Mouse (Mus musculus) kidney, embryonic 16.5 days (tissue): ENCODE data around the gene Map2k6. TPM values are rescaled to one million over a fixed set of nuclear protein-coding genes. Genes with fewer than 3 reads are reported as not detected.
"Not testable (repeated sequence)": the region's sequence is repeated elsewhere in the genome, so short reads cannot be mapped to it uniquely, and the experiment has no call there.

ENCODE experiments used
- ATAC-seq: fragments of 200-750 bp; cut with Nextera tagmentation; 2 replicates; pipeline ENCODE4 v1.8.0; 2017; ENCODE audit warnings: moderate TSS enrichment; ENCODE audit not compliant: low FRiP score, low TSS enrichment
- H3K27ac ChIP-seq: fragments of 300-500 bp; sonication (generic); 2 replicates; pipeline ENCODE4 v1.5.1; 2014; ENCODE audit warnings: low read length
- H3K27me3 ChIP-seq: fragments of 300-500 bp; sonication (generic); 2 replicates; pipeline ENCODE4 v1.6.1; 2014; ENCODE audit warnings: low read length, control low read depth, mixed read lengths; ENCODE audit not compliant: insufficient read depth
- H3K36me3 ChIP-seq: fragments of 300-500 bp; sonication (generic); 2 replicates; pipeline ENCODE4 v1.6.1; 2014; ENCODE audit warnings: low read length, control low read depth, mixed read lengths; ENCODE audit not compliant: insufficient read depth
- H3K4me1 ChIP-seq: fragments of 300-500 bp; sonication (generic); 2 replicates; pipeline ENCODE4 v1.6.1; 2014; ENCODE audit warnings: low read length, control low read depth, mixed read lengths; ENCODE audit not compliant: insufficient read depth
- H3K4me2 ChIP-seq: fragments of 300-500 bp; sonication (generic); replicated peaks from 2 replicates; pipeline ENCODE4 v1.6.1; 2014; ENCODE audit warnings: low read depth, low read length
- H3K4me3 ChIP-seq: fragments of 300-500 bp; sonication (generic); 2 replicates; pipeline ENCODE4 v1.5.1; 2014; ENCODE audit warnings: mild to moderate bottlenecking, low read length
- H3K9ac ChIP-seq: fragments of 300-500 bp; sonication (generic); replicated peaks from 2 replicates; pipeline ENCODE4 v1.6.1; 2014; ENCODE audit warnings: low read length
- H3K9me3 ChIP-seq: fragments of 300-500 bp; sonication (generic); 2 replicates; pipeline ENCODE4 v1.6.1; 2016; ENCODE audit warnings: low read length, control low read depth
- WGBS: fragments of 180-500 bp; shearing (Covaris S2); extraction: QIAGEN DNeasy Blood & Tissue Kit; methylation state at CpG from one replicate; pipeline ENCODE4 v1.1.7; 2014; 5-methylcytosine and 5-hydroxymethylcytosine counted together
- polyA plus RNA-seq: library from polyadenylated mRNA; unstranded; fragments of >200 nt; fragmentation: Nextera tagmentation; extraction: Ambion mirVana; gene quantifications from 2 replicates; pipeline ENCODE4 v1.2.1, GENCODE M21; 2015

Map2k6 gene
- polyA plus RNA-seq = 23.2 and 23.8 TPM in 2 replicates

DNA sequence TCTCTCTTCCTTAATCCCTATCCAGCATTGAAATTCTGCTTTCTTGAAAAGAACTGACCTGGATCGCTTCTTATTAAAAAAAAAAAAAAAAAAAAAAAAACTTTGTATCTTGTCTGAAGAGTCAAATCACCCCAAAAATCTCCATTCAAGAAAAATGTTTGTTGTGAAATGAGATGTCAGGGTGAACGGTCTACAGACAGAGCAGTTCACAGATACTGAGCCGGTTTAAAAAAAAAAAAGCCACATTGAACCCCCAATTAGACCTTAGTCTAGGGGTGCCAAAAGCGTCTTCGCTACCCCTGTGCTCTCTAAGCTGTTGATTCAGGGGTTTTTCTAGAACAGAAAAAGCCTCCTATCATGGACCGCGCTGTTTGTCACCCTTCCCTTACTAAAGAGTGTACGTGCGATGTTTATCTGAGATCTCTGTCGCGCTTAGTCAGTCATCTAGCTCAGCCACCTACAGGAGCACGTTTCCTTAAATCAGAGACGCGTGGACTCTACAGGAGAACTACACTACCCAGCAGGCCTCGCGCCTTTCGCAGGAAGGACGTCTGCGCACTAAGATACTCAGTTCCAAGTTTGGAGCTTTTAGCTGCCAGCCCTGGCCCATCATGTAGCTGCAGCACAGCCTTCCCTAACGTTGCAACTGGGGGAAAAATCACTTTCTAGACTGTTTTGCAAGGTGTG lies at the start of gene Map2k6:
Gene Map2k6 (plus strand): TSS at position 570 of the 687 bp plus-strand sequence.
- ATAC-seq = peak; percentile 97
- peak within 1 kb of the TSS; percentile 73 for H3K4me2 ChIP-seq
- 11% methylated on average over 20 of the region's 20 CpGs for WGBS

DNA sequence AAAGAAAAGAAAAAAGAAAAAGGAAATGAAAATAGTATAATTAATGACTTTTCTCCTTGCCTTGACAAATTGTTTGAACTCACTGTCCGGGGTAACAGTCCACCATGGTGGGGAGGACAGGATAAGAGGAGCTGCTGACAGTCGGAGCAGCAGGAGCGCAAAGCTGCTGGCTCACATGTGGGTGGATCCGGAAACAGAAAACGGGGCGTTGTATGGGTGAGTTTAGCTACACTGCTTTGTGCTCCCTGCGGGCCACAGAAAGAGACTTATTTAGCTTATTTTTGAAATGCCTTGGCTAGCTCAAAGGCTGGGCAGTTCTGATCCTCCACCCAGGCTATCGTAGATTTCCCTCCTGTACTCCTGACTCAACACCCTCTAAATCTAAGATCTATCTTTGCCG lies 44.7 kb upstream of the Map2k6 start:
- H3K36me3 ChIP-seq = no peaks in the 10 kb centered on the region
- H3K4me3 ChIP-seq = no peak overlapping the region
- 56% methylated on average over 9 of the region's 9 CpGs for WGBS
- no peaks in the 10 kb centered on the region for H3K27me3 ChIP-seq
- H3K9me3 ChIP-seq = no peaks in the 10 kb centered on the region
- no peak overlapping the region for H3K4me2 ChIP-seq
- no peak for ATAC-seq
- no peak overlapping the region for H3K9ac ChIP-seq
- no peak overlapping the region for H3K27ac ChIP-seq
- no peaks in the 10 kb centered on the region for H3K4me1 ChIP-seq

More for the DNA sequence above, at the start of gene Map2k6:
- H3K9ac ChIP-seq = peak within 1 kb of the TSS; percentile 56
- 0 out of 2 replicates have a peak within 1 kb of the TSS, but pooled peaks have one; percentile 16 for H3K27ac ChIP-seq
- H3K36me3 ChIP-seq = no peaks in the 10 kb centered on the region
- peak within 1 kb of the TSS; percentile 65 for H3K4me3 ChIP-seq
- H3K27me3 ChIP-seq = no peaks in the 10 kb centered on the region
- H3K4me1 ChIP-seq = peaks cover 38% of the 10 kb centered on the region
- H3K9me3 ChIP-seq = no peaks in the 10 kb centered on the region

DNA sequence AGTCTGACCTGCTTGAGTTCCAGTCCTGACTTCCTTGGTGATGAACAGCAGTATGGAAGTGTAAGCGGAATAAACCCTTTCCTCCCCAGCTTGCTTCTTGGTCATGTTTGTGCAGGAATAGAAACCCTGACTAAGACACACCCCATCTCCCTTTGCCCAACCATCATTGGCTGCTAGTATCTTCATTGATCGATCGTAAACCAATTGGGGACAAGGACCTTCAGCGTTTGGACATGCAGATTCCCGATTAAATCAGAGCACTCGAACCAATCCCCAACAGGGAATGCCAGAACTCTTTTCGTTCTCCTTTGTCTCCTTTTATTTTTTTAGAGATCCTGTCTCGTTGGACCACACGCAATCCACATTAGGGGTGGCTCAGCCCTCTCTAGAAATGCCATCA lies 43.8 kb upstream of the Map2k6 start:
- H3K9ac ChIP-seq, H3K36me3 ChIP-seq, H3K4me1 ChIP-seq, H3K4me3 ChIP-seq, ATAC-seq, H3K27me3 ChIP-seq, H3K9me3 ChIP-seq, H3K27ac ChIP-seq, H3K4me2 ChIP-seq: not testable (repeated sequence)
- 82% methylated on average over 9 of the region's 9 CpGs for WGBS

DNA sequence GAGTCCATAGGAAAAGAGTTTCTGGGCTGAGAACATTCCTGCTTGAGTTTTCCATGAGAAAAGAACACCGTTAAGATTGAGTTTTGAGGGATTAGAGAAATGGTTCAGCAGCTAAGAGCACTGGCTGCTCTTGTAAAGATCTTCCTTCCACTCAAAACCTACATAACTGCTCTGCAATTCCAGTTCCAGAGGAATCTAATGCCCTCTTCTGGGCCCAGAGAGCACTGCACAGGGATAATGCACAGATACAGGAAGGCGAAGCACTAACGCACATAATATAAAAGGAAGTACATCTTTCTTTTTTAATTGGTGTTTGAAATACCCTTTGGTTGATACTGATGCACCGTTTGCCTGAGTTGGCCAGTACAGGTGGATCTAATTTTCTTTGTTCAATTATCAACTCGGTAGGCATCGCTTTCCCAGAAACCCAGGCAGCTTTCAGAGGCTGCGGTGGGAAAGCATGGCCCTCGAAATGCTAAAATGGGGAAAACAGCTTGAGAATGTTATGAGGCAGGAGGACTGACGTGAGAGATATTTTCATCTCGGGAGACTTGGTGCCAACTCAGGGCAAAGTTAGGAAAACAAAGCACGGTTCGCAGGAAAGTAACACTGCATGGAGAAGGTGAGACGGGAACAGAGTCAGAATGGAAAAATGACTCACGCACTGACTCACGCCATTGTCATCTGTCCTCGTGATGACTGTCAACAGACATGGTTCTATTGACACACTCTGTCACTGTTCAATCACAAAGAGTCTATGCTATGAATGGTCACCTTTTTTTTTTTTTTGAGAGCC lies 41.0 kb upstream of the Map2k6 start:
- 69% methylated on average over 16 of the region's 16 CpGs for WGBS
- Histone ChIP-seq H3K4me2 (no peak overlapping the region), H3K4me3 (no peak overlapping the region), H3K27me3 (no peaks in the 10 kb centered on the region), H3K4me1 (no peaks in the 10 kb centered on the region), H3K9me3 (no peaks in the 10 kb centered on the region), H3K27ac (no peak overlapping the region), H3K36me3 (no peaks in the 10 kb centered on the region), H3K9ac (no peak overlapping the region)
- ATAC-seq = no peak

- Histone ChIP-seq H3K4me2 (no peak overlapping the region), H3K27ac (no peak overlapping the region), H3K9ac (no peak overlapping the region), H3K4me1 (0 out of 2 replicates have a peak, but pooled peaks cover 7% of the 10 kb centered on the region), H3K4me3 (no peak overlapping the region), H3K36me3 (no peaks in the 10 kb centered on the region), H3K27me3 (no peaks in the 10 kb centered on the region), H3K9me3 (peaks cover 3% of the 10 kb centered on the region)
- ATAC-seq = no peak
- whole genome bisulfite sequencing = 77% methylated on average over 3 of the region's 3 CpGs
These were observed 33.9 kb upstream of the Map2k6 start for GRCm38 (mm10) chr11:110365016-110365415.

DNA sequence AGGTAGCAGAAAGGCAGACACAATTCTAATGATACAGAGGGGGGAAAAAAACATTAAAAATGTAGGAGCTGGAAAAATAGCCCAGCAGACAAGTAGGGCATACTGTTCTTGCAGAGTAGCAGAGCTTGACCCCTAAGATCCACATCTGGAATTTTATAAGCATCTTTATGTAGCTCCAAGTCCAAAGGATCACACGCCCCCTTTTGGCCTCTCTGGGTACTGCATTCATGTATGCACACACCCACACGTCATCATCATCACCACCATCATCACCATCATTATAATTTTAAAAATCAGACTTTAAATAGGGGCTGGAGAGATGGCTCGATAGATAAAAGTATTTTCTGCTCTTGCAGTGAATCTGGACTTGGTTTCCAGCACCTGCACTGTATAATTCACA lies 32.0 kb upstream of the Map2k6 start:
- no peak overlapping the region for H3K9ac ChIP-seq
- no peak overlapping the region for H3K27ac ChIP-seq
- H3K27me3 ChIP-seq = no peaks in the 10 kb centered on the region
- no peak for ATAC-seq
- no peak overlapping the region for H3K4me3 ChIP-seq
- H3K36me3 ChIP-seq = no peaks in the 10 kb centered on the region
- 0 out of 2 replicates have a peak, but pooled peaks cover 7% of the 10 kb centered on the region for H3K4me1 ChIP-seq
- WGBS = 79% methylated on average over 3 of the region's 3 CpGs
- H3K4me2 ChIP-seq = no peak overlapping the region
- peaks cover 3% of the 10 kb centered on the region for H3K9me3 ChIP-seq

- H3K4me2 ChIP-seq = no peak overlapping the region
- peaks cover 3% of the 10 kb centered on the region for H3K9me3 ChIP-seq
- H3K36me3 ChIP-seq = no peaks in the 10 kb centered on the region
- H3K27me3 ChIP-seq = no peaks in the 10 kb centered on the region
- no peak overlapping the region for H3K4me3 ChIP-seq
- 93% methylated on average over 13 of the region's 13 CpGs for WGBS
- 0 out of 2 replicates have a peak, but pooled peaks cover 7% of the 10 kb centered on the region for H3K4me1 ChIP-seq
- H3K9ac ChIP-seq = no peak overlapping the region
- ATAC-seq = no peak
- H3K27ac ChIP-seq = no peak overlapping the region
These were observed 31.3 kb upstream of the Map2k6 start for GRCm38 (mm10) chr11:110367638-110368037.

GRCm38 (mm10) chr11:110369312-110370019 lies 29.5 kb upstream of the Map2k6 start:
- Histone ChIP-seq H3K4me1 (0 out of 2 replicates have a peak, but pooled peaks cover 7% of the 10 kb centered on the region), H3K4me2 (peak overlapping the region; percentile 49), H3K36me3 (no peaks in the 10 kb centered on the region), H3K9me3 (peaks cover 3% of the 10 kb centered on the region), H3K27ac (no peak overlapping the region), H3K27me3 (no peaks in the 10 kb centered on the region), H3K4me3 (peak overlapping the region; percentile 30), H3K9ac (0 out of 2 replicates have a peak overlapping the region, but pooled peaks have one; percentile 52)
- ATAC-seq = no peak
- 10% methylated on average over 15 of the region's 15 CpGs for WGBS

GRCm38 (mm10) chr11:110371827-110372226 lies 27.1 kb upstream of the Map2k6 start:
- Histone ChIP-seq H3K4me2 (no peak overlapping the region), H3K4me1 (0 out of 2 replicates have a peak, but pooled peaks cover 7% of the 10 kb centered on the region), H3K36me3 (no peaks in the 10 kb centered on the region), H3K4me3 (no peak overlapping the region), H3K27me3 (no peaks in the 10 kb centered on the region), H3K9ac (no peak overlapping the region), H3K9me3 (peaks cover 2% of the 10 kb centered on the region), H3K27ac (no peak overlapping the region)
- ATAC-seq = no peak
- 62% methylated on average over 8 of the region's 8 CpGs for WGBS
